Comparison of ENCODE assay signal across 19 mouse cellular contexts in the genomic region with DNA sequence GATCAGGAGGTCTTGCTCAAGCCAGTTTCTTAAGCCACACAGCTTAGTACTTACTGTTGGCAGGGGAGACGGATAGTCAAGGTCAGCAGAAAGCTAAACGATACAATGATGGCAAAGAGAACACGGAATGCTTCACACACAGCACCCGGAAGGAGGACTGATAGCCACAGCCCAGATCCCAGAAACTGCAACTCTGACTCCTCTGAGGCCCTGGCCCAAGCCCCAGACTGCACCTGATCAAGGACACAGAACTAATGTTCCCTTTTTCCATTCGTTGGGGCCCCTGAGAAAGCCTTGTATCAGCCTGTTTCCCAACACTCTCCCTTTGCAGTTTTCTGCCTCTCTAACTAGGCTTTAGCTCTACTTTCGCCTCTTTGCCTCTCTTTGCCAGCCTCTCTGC.
"Had no signal": no experiment of that assay in that cellular context is flagged by ENCODE, and none has a peak within 500 bp of the region (broad histone marks: within the 10 kb centered on the region; RNA-seq: fewer than 3 reads in every experiment).

No protein-coding gene starts in this region.

- H3K27ac ChIP-seq: liver, embryonic 15.5 days; lung, embryonic 15.5 days; macrophage; midbrain, embryonic 13.5 days; midbrain, embryonic 15.5 days; neural tube, embryonic 12.5 days; stomach, embryonic 15.5 days; stomach, postnatal 0 days had no signal

- H3K4me3 ChIP-seq: liver, embryonic 15.5 days; lung, embryonic 15.5 days; megakaryocyte, embryonic 14.5 days; midbrain, embryonic 13.5 days; midbrain, embryonic 15.5 days; neural tube, embryonic 12.5 days; stomach, embryonic 15.5 days had no signal

- H3K36me3 ChIP-seq: liver, embryonic 15.5 days; lung, embryonic 15.5 days; midbrain, embryonic 13.5 days; midbrain, embryonic 15.5 days; neural tube, embryonic 12.5 days; stomach, embryonic 15.5 days had no signal

- ATAC-seq: liver, postnatal 0 days; lung, postnatal 0 days; midbrain, embryonic 13.5 days; midbrain, embryonic 15.5 days had no signal

- DNase-seq: liver, postnatal 0 days; lung, adult 2 months; lung, postnatal 14 days; lung, postnatal 36 days; right cerebral cortex, postnatal 14 days; thymus, adult 18-20 months; thymus, postnatal 14 days; thymus, postnatal 36 days had no signal

- H3K9ac ChIP-seq: liver, embryonic 15.5 days; liver, postnatal 0 days; lung, embryonic 15.5 days; midbrain, embryonic 13.5 days; midbrain, embryonic 15.5 days; neural tube, embryonic 12.5 days; stomach, embryonic 15.5 days had no signal

- H3K4me2 ChIP-seq: liver, embryonic 15.5 days; lung, embryonic 15.5 days; midbrain, embryonic 11.5 days; midbrain, embryonic 13.5 days; midbrain, embryonic 15.5 days; neural tube, embryonic 12.5 days; stomach, embryonic 15.5 days had no signal

- H3K27me3 ChIP-seq: liver, embryonic 15.5 days; lung, embryonic 15.5 days; midbrain, embryonic 13.5 days; midbrain, embryonic 15.5 days; neural tube, embryonic 12.5 days; stomach, embryonic 15.5 days had no signal

- H3K4me1 ChIP-seq: lung, embryonic 15.5 days; midbrain, embryonic 13.5 days; neural tube, embryonic 12.5 days; stomach, embryonic 15.5 days had no signal

- H3K9me3 ChIP-seq: liver, embryonic 15.5 days; lung, embryonic 15.5 days; megakaryocyte, embryonic 14.5 days; midbrain, embryonic 13.5 days; midbrain, embryonic 15.5 days; neural tube, embryonic 12.5 days; stomach, embryonic 15.5 days had no signal
